Mouse (Mus musculus): Measurements from ENCODE around the gene Erbin. TPM values are rescaled to one million over a fixed set of nuclear protein-coding genes. Genes with fewer than 3 reads are reported as not detected.

The Erbin gene
- total RNA-seq (2021): 10 to 100 TPM; 77.1 to 88.5 TPM
- long read RNA-seq, experiment 1, full-length matches to known transcripts: 18 of 31 reads
- long read RNA-seq, experiment 1, partial matches to known transcripts: 5 of 31 reads
- long read RNA-seq, experiment 1, other reads (novel, unspliced or antisense): 8 of 31 reads
- long read RNA-seq, experiment 2, full-length matches to known transcripts: 17 of 34 reads
- long read RNA-seq, experiment 2, partial matches to known transcripts: 8 of 34 reads
- long read RNA-seq, experiment 2, other reads (novel, unspliced or antisense): 9 of 34 reads

- peak; percentile 74 to 84 for DNase-seq (ENCODE audit: low spot score in 2 of 2)
Observed at GRCm38 (mm10) chr13:103920261-103920932, at the start of gene Erbin. TSS of gene Erbin (minus strand) at chr13:103920514.

- no peak for DNase-seq (ENCODE audit: low spot score in 2 of 2)
Observed at GRCm38 (mm10) chr13:103969912-103970311, 49.6 kb upstream of the Erbin start.

GRCm38 (mm10) chr13:103967987-103968386 is 47.7 kb upstream of the Erbin start:
- no peak for DNase-seq (ENCODE audit: low spot score in 2 of 2)

- no peak for DNase-seq (ENCODE audit: low spot score in 2 of 2)
Observed at GRCm38 (mm10) chr13:103966696-103967215, 46.4 kb upstream of the Erbin start.

- no peak for DNase-seq (ENCODE audit: low spot score in 2 of 2)
Observed at GRCm38 (mm10) chr13:103965187-103965586, 44.9 kb upstream of the Erbin start.

GRCm38 (mm10) chr13:103963094-103963493 is 42.8 kb upstream of the Erbin start:
- no peak for DNase-seq (ENCODE audit: low spot score in 2 of 2)

- DNase-seq (ENCODE audit: low spot score in 2 of 2): no peak
Observed at GRCm38 (mm10) chr13:103959841-103960240, 39.5 kb upstream of the Erbin start.

- no peak for DNase-seq (ENCODE audit: low spot score in 2 of 2)
Observed at GRCm38 (mm10) chr13:103958607-103959123, 38.4 kb upstream of the Erbin start.

- DNase-seq (ENCODE audit: low spot score in 2 of 2): no peak
Observed at GRCm38 (mm10) chr13:103957175-103957940, 37.0 kb upstream of the Erbin start.

GRCm38 (mm10) chr13:103955652-103956051 is 35.3 kb upstream of the Erbin start:
- DNase-seq (ENCODE audit: low spot score in 2 of 2): no peak

GRCm38 (mm10) chr13:103951393-103951792 is 31.1 kb upstream of the Erbin start:
- DNase-seq (ENCODE audit: low spot score in 2 of 2): no peak

GRCm38 (mm10) chr13:103940796-103941195 is 20.5 kb upstream of the Erbin start:
- DNase-seq (ENCODE audit: low spot score in 2 of 2): no peak

GRCm38 (mm10) chr13:103924586-103924985 is 4.3 kb upstream of the Erbin start:
- DNase-seq (ENCODE audit: low spot score in 2 of 2): no peak

GRCm38 (mm10) chr13:103923402-103924065 is 3.2 kb upstream of the Erbin start:
- no peak for DNase-seq (ENCODE audit: low spot score in 2 of 2)

GRCm38 (mm10) chr13:103921831-103922380 is 1.6 kb upstream of the Erbin start:
- no peak for DNase-seq (ENCODE audit: low spot score in 2 of 2)

- peak; percentile 85 to 89 for DNase-seq (ENCODE audit: low spot score in 2 of 2)
Observed at GRCm38 (mm10) chr13:103920933-103921830, 868 bp upstream of the Erbin start.

GRCm38 (mm10) chr13:103919956-103920260 is 406 bp downstream of the Erbin start:
- no peak for DNase-seq (ENCODE audit: low spot score in 2 of 2)

GRCm38 (mm10) chr13:103919234-103919955 is 919 bp downstream of the Erbin start:
- peak in 1 of 2 experiments; percentile 19 for DNase-seq (ENCODE audit: low spot score in 2 of 2)

- DNase-seq (ENCODE audit: low spot score in 2 of 2): no peak
Observed at GRCm38 (mm10) chr13:103918432-103918831, 1.9 kb downstream of the Erbin start.

Data from gastrocnemius, postnatal 4 days (tissue).